Mouse (Mus musculus) cortical plate, adult 2 months (tissue): ENCODE results near the gene Zdhhc5.

ENCODE experiments used
- CTCF ChIP-seq: fragments of 200-500 bp; IDR thresholded peaks from 2 replicates; pipeline ENCODE4 v1.5.1; 2011; ENCODE audit warnings: mild to moderate bottlenecking, control low read depth, low read length; ENCODE audit not compliant: insufficient read depth; ENCODE audit errors: extremely low read depth
- POLR2A ChIP-seq: fragments of 200-500 bp; IDR thresholded peaks from 2 replicates; pipeline ENCODE4 v1.6.1; 2011; ENCODE audit warnings: mild to moderate bottlenecking, low read length, control low read depth; ENCODE audit not compliant: insufficient read depth; ENCODE audit errors: extremely low read depth

GRCm38 (mm10) chr2:84762295-84762694, 47.3 kb upstream of the Zdhhc5 start:
- TF ChIP-seq POLR2A (no peak), CTCF (no peak)
